Mouse (Mus musculus) lung, postnatal 14 days (tissue): ENCODE results near the gene Ppp1r3c.

Experiments
- DNase-seq: peaks from one replicate; pipeline ENCODE4 v3.0.0; 2021

Gene Ppp1r3c

GRCm38 (mm10) chr19:36715591-36715990 is 20.9 kb downstream of the Ppp1r3c start:
- no peak for DNase-seq

- no peak for DNase-seq
Observed at GRCm38 (mm10) chr19:36714492-36714891, 22.0 kb downstream of the Ppp1r3c start.

GRCm38 (mm10) chr19:36713092-36713491 is 23.4 kb downstream of the Ppp1r3c start:
- peak; percentile 72 for DNase-seq

- no peak for DNase-seq
Observed at GRCm38 (mm10) chr19:36706195-36706594, 30.3 kb downstream of the Ppp1r3c start.

GRCm38 (mm10) chr19:36705286-36706146 is 30.9 kb downstream of the Ppp1r3c start:
- DNase-seq, result peak; percentile 46

- DNase-seq, result no peak
Observed at GRCm38 (mm10) chr19:36704763-36705162, 31.7 kb downstream of the Ppp1r3c start.

GRCm38 (mm10) chr19:36701809-36702622 is 34.4 kb downstream of the Ppp1r3c start:
- no peak for DNase-seq

- no peak for DNase-seq
Observed at GRCm38 (mm10) chr19:36701366-36701765, 35.1 kb downstream of the Ppp1r3c start.

GRCm38 (mm10) chr19:36700937-36701336 is 35.5 kb downstream of the Ppp1r3c start:
- no peak for DNase-seq

GRCm38 (mm10) chr19:36699151-36699550 is 37.3 kb downstream of the Ppp1r3c start:
- DNase-seq, result no peak

GRCm38 (mm10) chr19:36698200-36698599 is 38.3 kb downstream of the Ppp1r3c start:
- no peak for DNase-seq

- no peak for DNase-seq
Observed at GRCm38 (mm10) chr19:36696601-36697122, 39.8 kb downstream of the Ppp1r3c start.

GRCm38 (mm10) chr19:36693530-36693929 is 42.9 kb downstream of the Ppp1r3c start:
- DNase-seq, result no peak

GRCm38 (mm10) chr19:36691941-36692340 is 44.5 kb downstream of the Ppp1r3c start:
- DNase-seq, result no peak

GRCm38 (mm10) chr19:36691245-36691644 is 45.2 kb downstream of the Ppp1r3c start:
- no peak for DNase-seq

- DNase-seq, result no peak
Observed at GRCm38 (mm10) chr19:36689205-36689604, 47.2 kb downstream of the Ppp1r3c start.

- DNase-seq, result peak; percentile 84
Observed at GRCm38 (mm10) chr19:36687843-36688637, 48.4 kb downstream of the Ppp1r3c start.

- no peak for DNase-seq
Observed at GRCm38 (mm10) chr19:36687044-36687443, 49.4 kb downstream of the Ppp1r3c start.

GRCm38 (mm10) chr19:36686016-36686415 is 50.4 kb downstream of the Ppp1r3c start:
- DNase-seq, result no peak

GRCm38 (mm10) chr19:36682560-36682959 is 53.9 kb downstream of the Ppp1r3c start:
- no peak for DNase-seq
